ENCODE assay signal across 14 mouse cellular contexts in genomic region chr10:20838685-20839425, GRCm38 (mm10).
DNase-seq lines count a peak whose midpoint lies in the region; ATAC-seq and TF ChIP-seq lines count a peak whose summit lies in the region.
"Had no signal": no experiment of that assay in that cellular context is flagged by ENCODE, and none has a peak within 500 bp of the region (broad histone marks: within the 10 kb centered on the region; RNA-seq: fewer than 3 reads in every experiment).

No protein-coding gene starts in this region.

- ATAC-seq in stomach, embryonic 16.5 days (ENCODE audit: insufficient read depth, low FRiP score) = no peak
- no peak for ATAC-seq in stomach, postnatal 0 days (ENCODE audit: low FRiP score, low TSS enrichment)
- ATAC-seq in midbrain, embryonic 16.5 days = no peak
- ATAC-seq: lung, postnatal 0 days had no signal

- no peak overlapping the region for H3K9ac ChIP-seq in stomach, embryonic 16.5 days (ENCODE audit: low read length)
- no peak overlapping the region for H3K9ac ChIP-seq in stomach, postnatal 0 days (ENCODE audit: low read length)
- no peak overlapping the region for H3K9ac ChIP-seq in midbrain, embryonic 16.5 days (ENCODE audit: low read depth, low read length)
- H3K9ac ChIP-seq: forebrain, embryonic 12.5 days; liver, embryonic 14.5 days had no signal

- H3K27ac ChIP-seq in stomach, embryonic 16.5 days (ENCODE audit: low read length) = 0 out of 2 replicates have a peak overlapping the region, but pooled peaks have one; percentile 16
- no peak overlapping the region for H3K27ac ChIP-seq in stomach, postnatal 0 days (replicated peaks)
- H3K27ac ChIP-seq in midbrain, embryonic 16.5 days (ENCODE audit: low read length) = no peak overlapping the region
- H3K27ac ChIP-seq: forebrain, embryonic 12.5 days; liver, embryonic 14.5 days had no signal

- H3K4me2 ChIP-seq in stomach, embryonic 16.5 days (ENCODE audit: low read depth, low read length) = no peak overlapping the region
- no peak overlapping the region for H3K4me2 ChIP-seq in stomach, postnatal 0 days (replicated peaks; ENCODE audit: low read depth)
- no peak overlapping the region for H3K4me2 ChIP-seq in midbrain, embryonic 16.5 days (ENCODE audit: low read length)
- H3K4me2 ChIP-seq: forebrain, embryonic 12.5 days had no signal

- no peak for TF ChIP-seq CTCF in stomach, postnatal 0 days (IDR thresholded peaks at IDR 0.05; ENCODE audit: low read depth)

- no peak overlapping the region for H3K4me3 ChIP-seq in stomach, embryonic 16.5 days (replicated peaks; ENCODE audit: low read length)
- H3K4me3 ChIP-seq in stomach, postnatal 0 days (ENCODE audit: low read depth, low read length) = no peak overlapping the region
- no peak overlapping the region for H3K4me3 ChIP-seq in midbrain, embryonic 16.5 days (ENCODE audit: low read depth, low read length)
- H3K4me3 ChIP-seq: forebrain, embryonic 12.5 days had no signal

- no peak for DNase-seq in stomach, postnatal 0 days (ENCODE audit: low spot score)
- DNase-seq in kidney, adult 18-20 months = peak; percentile 62
- peak; percentile 42 for DNase-seq in kidney, postnatal 14 days
- no peak for DNase-seq in cerebellum, adult 11 months
- DNase-seq in right cerebral cortex, postnatal 36 days (ENCODE audit: low spot score in 2 of 2) = no peak
- DNase-seq: adrenal gland, adult 2 months; cerebellum, adult 9-10 months; heart, postnatal 14 days had no signal

- H3K4me1 ChIP-seq in stomach, embryonic 16.5 days (ENCODE audit: control insufficient read depth, insufficient read depth, low read length) = 0 out of 2 replicates have a peak, but pooled peaks cover 4% of the 10 kb centered on the region
- H3K4me1 ChIP-seq in stomach, postnatal 0 days (replicated peaks; ENCODE audit: control insufficient read depth, insufficient read depth) = no peaks in the 10 kb centered on the region
- H3K4me1 ChIP-seq in midbrain, embryonic 16.5 days (ENCODE audit: control insufficient read depth, insufficient read depth, low read length) = 0 out of 2 replicates have a peak, but pooled peaks cover 6% of the 10 kb centered on the region

- H3K27me3 ChIP-seq in stomach, embryonic 16.5 days (ENCODE audit: control insufficient read depth, insufficient read depth, low read length) = no peaks in the 10 kb centered on the region
- H3K27me3 ChIP-seq in stomach, postnatal 0 days (ENCODE audit: control insufficient read depth, insufficient read depth, low read length) = no peaks in the 10 kb centered on the region
- H3K27me3 ChIP-seq in midbrain, embryonic 16.5 days (ENCODE audit: control insufficient read depth, insufficient read depth, low read depth, low read length) = no peaks in the 10 kb centered on the region
- H3K27me3 ChIP-seq: forebrain, embryonic 12.5 days had no signal

- WGBS in stomach, embryonic 16.5 days = 49% methylated on average over 8 of the region's 8 CpGs
- 46% methylated on average over 8 of the region's 8 CpGs for WGBS in stomach, postnatal 0 days
- 73% methylated on average over 8 of the region's 8 CpGs for WGBS in midbrain, embryonic 16.5 days

- TF ChIP-seq EP300 in stomach, postnatal 0 days (optimal IDR thresholded peaks at IDR 0.05) = no peak

- H3K36me3 ChIP-seq in stomach, embryonic 16.5 days (ENCODE audit: control insufficient read depth, insufficient read depth, low read length) = no peaks in the 10 kb centered on the region
- H3K36me3 ChIP-seq in stomach, postnatal 0 days (ENCODE audit: control insufficient read depth, insufficient read depth, low read length) = no peaks in the 10 kb centered on the region
- no peaks in the 10 kb centered on the region for H3K36me3 ChIP-seq in midbrain, embryonic 16.5 days (ENCODE audit: control insufficient read depth, insufficient read depth, low read length)
- H3K36me3 ChIP-seq: forebrain, embryonic 12.5 days; G1E had no signal

- H3K9me3 ChIP-seq in stomach, embryonic 16.5 days (replicated peaks; ENCODE audit: control insufficient read depth, low read length) = no peaks in the 10 kb centered on the region
- H3K9me3 ChIP-seq in stomach, postnatal 0 days (ENCODE audit: control insufficient read depth, low read length) = no peaks in the 10 kb centered on the region
- no peaks in the 10 kb centered on the region for H3K9me3 ChIP-seq in midbrain, embryonic 16.5 days (replicated peaks; ENCODE audit: control insufficient read depth, low read length, poor library complexity, severe bottlenecking)
- H3K9me3 ChIP-seq: forebrain, embryonic 12.5 days; G1E had no signal

Comparison
In these comparisons a context has a peak if more than half of its experiments do, and no peak if none do; other contexts are left out.
1. DNase-seq: peak in kidney, adult 18-20 months (single experiment) and kidney, postnatal 14 days (single experiment); none in stomach, postnatal 0 days (single experiment), cerebellum, adult 11 months (single experiment) and right cerebral cortex, postnatal 36 days (0 of 2).